Mouse (Mus musculus): ENCODE measurements around the gene Aig1. TPM values are rescaled to one million over a fixed set of nuclear protein-coding genes. Genes with fewer than 3 reads are reported as not detected.

Aig1 gene
- polyA plus RNA-seq, 1 experiment from 2014 or later: 14.0 TPM

DNA sequence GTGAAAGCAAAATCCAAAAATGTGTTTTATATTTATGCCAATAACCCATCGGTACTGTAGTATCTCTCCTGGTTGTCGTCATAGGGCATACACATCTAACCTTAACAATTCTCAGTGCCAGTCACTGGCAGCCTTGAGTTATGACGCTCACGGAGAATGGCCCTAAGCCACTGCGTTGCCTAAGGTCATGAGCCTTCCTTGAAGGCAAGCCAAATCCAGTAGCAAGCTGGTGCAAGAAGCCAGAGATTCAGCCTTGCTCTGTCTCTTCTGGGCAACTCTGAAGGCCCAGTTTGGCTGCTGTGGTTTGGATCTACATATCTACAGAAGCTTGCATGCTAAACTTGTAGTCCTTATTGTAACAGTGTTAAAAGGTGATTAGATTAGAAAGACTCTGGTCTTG, 55.2 kb downstream of the Aig1 start:
- Histone ChIP-seq H3K36me3 (no peaks in the 10 kb centered on the region), H3K27me3 (no peaks in the 10 kb centered on the region), H3K4me1 (replicated peaks) (no peaks in the 10 kb centered on the region), H3K27ac (no peak overlapping the region), H3K9me3 (no peaks in the 10 kb centered on the region), H3K9ac (replicated peaks) (no peak overlapping the region), H3K4me2 (no peak overlapping the region), H3K4me3 (replicated peaks) (no peak overlapping the region)
- no peak for ATAC-seq (ENCODE audit: insufficient number of reproducible peaks, insufficient read depth, low FRiP score, low TSS enrichment, low read depth)
- WGBS: 92% methylated on average over 5 of the region's 5 CpGs

- Histone ChIP-seq H3K27ac (no peak overlapping the region), H3K9ac (replicated peaks) (no peak overlapping the region), H3K4me2 (no peak overlapping the region), H3K27me3 (no peaks in the 10 kb centered on the region), H3K4me3 (replicated peaks) (no peak overlapping the region), H3K36me3 (no peaks in the 10 kb centered on the region), H3K9me3 (no peaks in the 10 kb centered on the region), H3K4me1 (replicated peaks) (no peaks in the 10 kb centered on the region)
- WGBS: 86% methylated on average over 1 of the region's 1 CpGs
- ATAC-seq (ENCODE audit: insufficient number of reproducible peaks, insufficient read depth, low FRiP score, low TSS enrichment, low read depth): no peak
Observed at GRCm38 (mm10) chr10:13808291-13808690, 60.5 kb downstream of the Aig1 start.

GRCm38 (mm10) chr10:13806806-13807205, 62.0 kb downstream of the Aig1 start:
- Histone ChIP-seq H3K4me3 (replicated peaks) (no peak overlapping the region), H3K4me1 (replicated peaks) (no peaks in the 10 kb centered on the region), H3K27me3 (no peaks in the 10 kb centered on the region), H3K36me3 (no peaks in the 10 kb centered on the region), H3K4me2 (no peak overlapping the region), H3K9ac (replicated peaks) (no peak overlapping the region), H3K9me3 (no peaks in the 10 kb centered on the region), H3K27ac (no peak overlapping the region)
- no peak for ATAC-seq (ENCODE audit: insufficient number of reproducible peaks, insufficient read depth, low FRiP score, low TSS enrichment, low read depth)

GRCm38 (mm10) chr10:13801296-13801695, 67.5 kb downstream of the Aig1 start:
- no peaks in the 10 kb centered on the region for H3K4me1 ChIP-seq (replicated peaks)
- no peak overlapping the region for H3K4me3 ChIP-seq (replicated peaks)
- H3K9me3 ChIP-seq: 0 out of 2 replicates have a peak, but pooled peaks cover 3% of the 10 kb centered on the region
- H3K9ac ChIP-seq (replicated peaks): no peak overlapping the region
- no peak for ATAC-seq (ENCODE audit: insufficient number of reproducible peaks, insufficient read depth, low FRiP score, low TSS enrichment, low read depth)
- no peak overlapping the region for H3K4me2 ChIP-seq
- H3K27me3 ChIP-seq: no peaks in the 10 kb centered on the region
- no peak overlapping the region for H3K27ac ChIP-seq
- H3K36me3 ChIP-seq: no peaks in the 10 kb centered on the region
- WGBS: 85% methylated on average over 5 of the region's 5 CpGs

DNA sequence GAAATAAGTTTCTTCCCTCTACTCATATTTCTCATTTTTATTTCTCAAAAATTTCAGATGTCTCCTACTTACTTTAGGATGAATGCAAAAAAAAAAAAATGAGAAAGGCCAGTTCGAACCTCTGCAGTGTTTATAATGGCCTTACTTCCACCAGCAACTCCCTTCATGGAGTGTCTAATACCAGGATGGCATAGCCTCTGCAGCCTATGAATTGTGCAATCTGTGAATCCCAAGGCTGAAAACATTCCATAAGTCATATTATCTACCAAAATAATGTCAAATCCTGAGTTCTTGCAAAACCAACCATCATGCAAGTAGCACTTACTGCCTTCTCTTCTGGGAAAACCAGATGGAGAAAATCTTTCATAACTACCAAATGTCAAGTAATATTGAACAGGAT, 75.3 kb downstream of the Aig1 start:
- no peaks in the 10 kb centered on the region for H3K9me3 ChIP-seq
- H3K4me1 ChIP-seq (replicated peaks): no peaks in the 10 kb centered on the region
- no peaks in the 10 kb centered on the region for H3K27me3 ChIP-seq
- no peak overlapping the region for H3K27ac ChIP-seq
- H3K4me3 ChIP-seq (replicated peaks): no peak overlapping the region
- no peaks in the 10 kb centered on the region for H3K36me3 ChIP-seq
- no peak overlapping the region for H3K9ac ChIP-seq (replicated peaks)
- WGBS: 84% methylated on average over 1 of the region's 1 CpGs
- no peak for ATAC-seq (ENCODE audit: insufficient number of reproducible peaks, insufficient read depth, low FRiP score, low TSS enrichment, low read depth)
- H3K4me2 ChIP-seq: no peak overlapping the region

DNA sequence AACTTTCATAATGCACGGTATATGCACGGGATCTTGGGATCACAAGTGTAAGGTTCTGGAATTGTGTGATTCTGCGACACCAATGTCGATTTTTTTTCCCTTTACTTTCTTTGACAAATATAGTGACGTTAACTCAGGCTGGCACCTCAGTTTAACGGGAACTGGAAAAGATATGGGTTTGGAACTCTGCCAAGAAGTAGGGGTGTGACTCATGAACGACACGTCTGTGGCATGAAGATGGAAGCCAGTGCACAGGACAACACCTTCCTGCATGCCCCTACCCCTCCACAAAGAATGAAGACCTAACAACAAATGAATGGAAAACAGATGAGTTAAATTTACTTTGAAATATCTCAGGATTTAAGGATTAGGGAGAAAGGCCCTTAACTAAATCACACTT, 76.0 kb downstream of the Aig1 start:
- no peaks in the 10 kb centered on the region for H3K27me3 ChIP-seq
- WGBS: 77% methylated on average over 8 of the region's 8 CpGs
- H3K9me3 ChIP-seq: no peaks in the 10 kb centered on the region
- H3K4me3 ChIP-seq (replicated peaks): no peak overlapping the region
- H3K27ac ChIP-seq: no peak overlapping the region
- no peaks in the 10 kb centered on the region for H3K36me3 ChIP-seq
- no peak overlapping the region for H3K4me2 ChIP-seq
- H3K4me1 ChIP-seq (replicated peaks): no peaks in the 10 kb centered on the region
- no peak overlapping the region for H3K9ac ChIP-seq (replicated peaks)
- ATAC-seq (ENCODE audit: insufficient number of reproducible peaks, insufficient read depth, low FRiP score, low TSS enrichment, low read depth): no peak

GRCm38 (mm10) chr10:13789604-13790003, 79.2 kb downstream of the Aig1 start:
- H3K9me3 ChIP-seq: no peaks in the 10 kb centered on the region
- WGBS: 91% methylated on average over 1 of the region's 1 CpGs
- H3K9ac ChIP-seq (replicated peaks): no peak overlapping the region
- H3K4me3 ChIP-seq (replicated peaks): no peak overlapping the region
- H3K27ac ChIP-seq: no peak overlapping the region
- H3K36me3 ChIP-seq: no peaks in the 10 kb centered on the region
- H3K27me3 ChIP-seq: no peaks in the 10 kb centered on the region
- no peak for ATAC-seq (ENCODE audit: insufficient number of reproducible peaks, insufficient read depth, low FRiP score, low TSS enrichment, low read depth)
- no peak overlapping the region for H3K4me2 ChIP-seq
- no peaks in the 10 kb centered on the region for H3K4me1 ChIP-seq (replicated peaks)

DNA sequence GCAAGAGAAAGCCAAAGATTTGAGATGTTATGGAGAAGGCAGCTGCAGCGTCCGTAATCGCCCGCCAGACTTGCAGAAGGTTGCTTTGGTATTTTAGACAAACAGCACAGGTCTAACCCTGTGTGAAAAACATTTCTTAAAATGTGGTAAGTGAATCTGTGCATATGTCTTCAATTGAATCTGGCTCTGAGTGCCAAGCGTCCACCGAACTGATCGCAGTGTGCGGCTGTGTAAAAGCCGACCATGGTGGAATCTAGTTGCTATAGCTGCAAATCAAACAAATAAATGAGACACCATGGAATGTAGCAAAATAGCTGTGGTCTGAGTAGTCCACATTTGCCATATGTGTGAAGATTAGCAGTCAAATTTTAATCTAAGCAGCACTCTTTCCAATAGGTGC, 80.7 kb downstream of the Aig1 start:
- 89% methylated on average over 9 of the region's 9 CpGs for WGBS
- Histone ChIP-seq H3K4me2 (no peak overlapping the region), H3K4me3 (replicated peaks) (no peak overlapping the region), H3K9me3 (no peaks in the 10 kb centered on the region), H3K9ac (replicated peaks) (no peak overlapping the region), H3K4me1 (replicated peaks) (no peaks in the 10 kb centered on the region), H3K36me3 (no peaks in the 10 kb centered on the region), H3K27ac (no peak overlapping the region), H3K27me3 (no peaks in the 10 kb centered on the region)
- ATAC-seq (ENCODE audit: insufficient number of reproducible peaks, insufficient read depth, low FRiP score, low TSS enrichment, low read depth): no peak

GRCm38 (mm10) chr10:13782774-13783173, 86.0 kb downstream of the Aig1 start:
- Histone ChIP-seq H3K27ac (no peak overlapping the region), H3K4me3 (replicated peaks) (no peak overlapping the region), H3K4me2 (no peak overlapping the region), H3K4me1 (replicated peaks) (no peaks in the 10 kb centered on the region), H3K9ac (replicated peaks) (no peak overlapping the region), H3K9me3 (no peaks in the 10 kb centered on the region), H3K27me3 (peaks cover 12% of the 10 kb centered on the region; the same call in 1 of the 2 replicates), H3K36me3 (no peaks in the 10 kb centered on the region)
- 34% methylated on average over 5 of the region's 5 CpGs for WGBS
- ATAC-seq (ENCODE audit: insufficient number of reproducible peaks, insufficient read depth, low FRiP score, low TSS enrichment, low read depth): no peak

GRCm38 (mm10) chr10:13782235-13782757, 86.5 kb downstream of the Aig1 start:
- Histone ChIP-seq H3K4me1 (replicated peaks) (no peaks in the 10 kb centered on the region), H3K4me3 (replicated peaks) (no peak overlapping the region), H3K9ac (replicated peaks) (no peak overlapping the region), H3K36me3 (no peaks in the 10 kb centered on the region), H3K27ac (no peak overlapping the region), H3K27me3 (peaks cover 12% of the 10 kb centered on the region; the same call in 1 of the 2 replicates), H3K4me2 (no peak overlapping the region), H3K9me3 (no peaks in the 10 kb centered on the region)
- WGBS: 77% methylated on average over 10 of the region's 10 CpGs
- ATAC-seq (ENCODE audit: insufficient number of reproducible peaks, insufficient read depth, low FRiP score, low TSS enrichment, low read depth): no peak; the same call in 1 of the 2 replicates

GRCm38 (mm10) chr10:13776014-13776413, 92.8 kb downstream of the Aig1 start:
- 83% methylated on average over 3 of the region's 3 CpGs for WGBS
- ATAC-seq (ENCODE audit: insufficient number of reproducible peaks, insufficient read depth, low FRiP score, low TSS enrichment, low read depth): no peak
- Histone ChIP-seq H3K4me1 (replicated peaks) (no peaks in the 10 kb centered on the region), H3K4me3 (replicated peaks) (no peak overlapping the region), H3K27me3 (0 out of 2 replicates have a peak, but pooled peaks cover 7% of the 10 kb centered on the region), H3K9ac (replicated peaks) (no peak overlapping the region), H3K4me2 (no peak overlapping the region), H3K9me3 (no peaks in the 10 kb centered on the region), H3K36me3 (no peaks in the 10 kb centered on the region), H3K27ac (no peak overlapping the region)

DNA sequence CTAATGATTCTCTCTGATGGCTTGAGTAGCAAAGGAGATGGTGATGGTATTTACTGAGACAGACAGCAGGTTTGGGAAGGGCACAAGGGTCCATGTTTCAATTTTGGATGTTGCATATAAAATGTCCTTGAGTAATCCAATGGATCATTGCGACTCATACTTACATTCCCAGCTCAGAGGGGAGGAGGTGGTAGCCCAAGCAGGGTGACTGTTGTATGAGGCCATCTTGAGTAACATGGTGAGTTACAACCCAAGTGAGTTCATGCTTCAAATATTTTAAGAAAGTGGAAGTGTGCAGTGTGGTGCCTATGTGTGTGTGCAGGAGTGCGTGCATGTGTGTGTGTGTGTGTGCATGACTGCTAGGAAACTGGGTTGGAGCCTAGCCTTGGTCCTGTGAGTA, 93.4 kb downstream of the Aig1 start:
- Histone ChIP-seq H3K4me1 (replicated peaks) (no peaks in the 10 kb centered on the region), H3K4me3 (replicated peaks) (no peak overlapping the region), H3K9ac (replicated peaks) (no peak overlapping the region), H3K27me3 (0 out of 2 replicates have a peak, but pooled peaks cover 2% of the 10 kb centered on the region), H3K9me3 (no peaks in the 10 kb centered on the region), H3K4me2 (no peak overlapping the region), H3K36me3 (no peaks in the 10 kb centered on the region), H3K27ac (no peak overlapping the region)
- 97% methylated on average over 2 of the region's 2 CpGs for WGBS
- no peak for ATAC-seq (ENCODE audit: insufficient number of reproducible peaks, insufficient read depth, low FRiP score, low TSS enrichment, low read depth)
